Mouse (Mus musculus) lung, adult 2 months (tissue): ENCODE measurements at regions not wholly inside any gene's neighbourhood (a gene's known extent, or its start where the extent isn't known, plus 50 kb on each side); places are given as distances from the start of the nearest gene placed in this dataset.

Experiments
- CTCF ChIP-seq: fragments of 200-500 bp; IDR thresholded peaks from 2 replicates; pipeline ENCODE4 v1.5.1; 2011; ENCODE audit warnings: mild to moderate bottlenecking, low read length, control low read depth; ENCODE audit not compliant: insufficient read depth
- POLR2A ChIP-seq: fragments of 200-500 bp; IDR thresholded peaks from 2 replicates; pipeline ENCODE4 v1.6.1; 2011; ENCODE audit warnings: low read depth, mild to moderate bottlenecking, control low read depth, low read length, borderline replicate concordance; ENCODE audit errors: extremely low read depth

- TF ChIP-seq CTCF (no peak), POLR2A (no peak)
These were observed 333.6 kb downstream of the Agtpbp1 start for GRCm38 (mm10) chr13:59251252-59252006.
